Mouse (Mus musculus) kidney, adult 2 months (tissue): ENCODE measurements around the gene Shb.

Experiments used
- CTCF ChIP-seq: fragments of 200-500 bp; conservative IDR thresholded peaks from 2 replicates; pipeline ENCODE4 v1.5.1; 2011; ENCODE audit warnings: low read depth, mild to moderate bottlenecking, control low read depth, low read length, moderate library complexity, mixed read lengths; ENCODE audit not compliant: insufficient read depth, insufficient read length
- POLR2A ChIP-seq: fragments of 200-500 bp; IDR thresholded peaks from one replicate; pipeline ENCODE4 v1.6.1; 2011; ENCODE audit warnings: low read depth, low read length, control low read depth

DNA sequence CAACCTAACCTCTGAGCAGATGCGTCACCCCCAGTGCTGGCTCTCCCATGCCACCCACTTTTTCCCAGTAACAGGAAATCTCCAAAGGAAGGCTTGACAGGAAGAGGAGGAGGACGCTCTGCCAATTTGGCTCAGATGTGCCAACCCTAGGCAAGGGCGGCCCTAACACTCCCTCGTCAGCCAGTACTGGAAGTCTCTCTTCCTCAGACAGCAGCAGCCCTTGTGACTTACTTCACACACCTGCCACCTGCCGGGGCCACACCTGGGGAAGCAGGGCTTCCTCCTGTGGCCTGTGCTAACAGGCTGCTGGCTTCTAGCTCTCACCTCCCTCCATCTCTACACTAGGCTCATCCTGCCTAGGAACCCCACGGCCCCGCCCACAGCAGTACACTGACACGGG, 31.9 kb downstream of the Shb start:
- no peak for TF ChIP-seq CTCF
- no peak for TF ChIP-seq POLR2A
